Mouse (Mus musculus) olfactory bulb, adult 2 months (tissue): ENCODE results near the gene Prkacb.

Experiments used
- CTCF ChIP-seq: fragments of 200-500 bp; IDR thresholded peaks from 2 replicates; pipeline ENCODE4 v1.5.1; 2012; ENCODE audit warnings: low read depth, mild to moderate bottlenecking, low read length, moderate library complexity; ENCODE audit not compliant: insufficient read depth
- POLR2A ChIP-seq: fragments of 200-500 bp; IDR thresholded peaks from 2 replicates; pipeline ENCODE4 v1.6.1; 2012; ENCODE audit warnings: mild to moderate bottlenecking, low read depth, low read length, moderate library complexity; ENCODE audit not compliant: insufficient read depth

DNA sequence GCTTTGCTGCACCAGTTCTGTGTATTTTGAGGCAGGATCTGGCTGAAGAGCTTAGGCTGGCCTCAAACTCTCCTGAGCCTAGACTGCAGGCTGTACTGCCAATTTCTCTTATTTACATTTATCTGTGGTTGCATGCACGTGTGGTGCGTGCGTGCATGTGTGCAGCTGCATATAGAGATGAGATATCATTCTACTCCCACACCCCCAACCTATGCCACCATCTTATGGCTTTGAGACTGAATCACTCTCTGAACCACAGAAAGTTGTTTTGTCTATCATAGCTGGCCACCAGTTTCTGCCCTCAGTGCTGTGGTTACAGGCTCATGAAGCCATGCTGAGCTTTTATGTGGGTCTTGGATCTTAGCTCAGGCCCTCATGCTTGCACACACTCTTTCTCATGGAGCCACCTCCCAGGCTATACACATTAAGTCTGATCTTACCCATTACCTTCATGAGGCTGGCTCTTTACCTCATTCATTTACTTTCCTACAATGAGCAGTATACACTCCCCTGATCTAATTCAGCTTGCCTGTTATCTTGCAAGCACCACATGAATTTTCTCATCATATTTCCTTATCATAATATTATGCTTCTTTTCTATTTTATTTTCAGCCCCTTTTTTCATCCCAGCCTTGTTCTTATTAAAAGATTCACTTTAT, 47.8 kb downstream of the Prkacb start:
- TF ChIP-seq CTCF (no peak), POLR2A (no peak)
